Mouse (Mus musculus) lung, postnatal 36 days (tissue): ENCODE data around the gene Zfp84.
A peak's percentile ranks its signal among the peaks of the same experiment; 100 is the strongest.
"Not testable (repeated sequence)": the region's sequence is repeated elsewhere in the genome, so short reads cannot be mapped to it uniquely, and the experiment has no call there.

Source experiments
- DNase-seq: peaks from one replicate; pipeline ENCODE4 v3.0.0; 2022; ENCODE audit warnings: mixed read lengths

The Zfp84 gene

DNA sequence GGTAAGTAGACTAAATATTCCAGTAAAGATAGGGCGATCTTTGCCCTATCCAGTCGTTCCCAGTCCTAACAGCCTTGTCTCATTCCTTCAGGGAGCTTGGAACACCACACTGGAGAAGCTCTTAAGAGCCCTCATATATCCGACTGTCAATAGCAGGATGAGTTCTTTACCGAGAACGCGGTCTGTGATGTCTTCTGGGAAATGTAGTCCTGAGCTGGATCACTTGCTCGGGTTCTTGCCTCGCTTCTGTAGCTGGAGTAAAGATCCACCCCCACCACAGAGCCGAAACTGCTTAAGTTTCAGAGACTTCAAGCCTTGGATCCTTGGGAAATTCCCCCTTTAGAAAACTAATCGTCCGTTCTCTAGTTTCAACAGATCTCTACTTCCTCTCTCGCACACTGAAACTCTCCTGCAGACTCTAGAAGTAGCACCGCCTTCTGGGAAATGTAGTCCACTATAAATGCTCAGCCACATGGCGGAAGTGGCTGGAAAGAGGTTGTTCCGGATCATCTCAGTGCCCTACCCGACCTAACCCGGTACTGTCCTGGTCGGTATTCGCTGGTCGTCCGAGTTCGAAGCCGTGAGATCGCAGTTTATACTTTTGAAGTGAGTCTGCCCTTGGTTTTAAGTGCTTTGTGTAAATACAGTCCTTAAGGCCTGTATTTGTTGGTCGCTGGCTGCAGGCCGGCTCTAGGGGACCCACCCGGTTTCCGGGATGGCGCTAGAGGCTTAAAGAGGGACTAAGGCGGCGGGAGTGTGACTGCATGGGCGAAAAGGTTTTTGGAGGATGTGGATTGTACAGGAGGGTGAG, at the start of gene Zfp84:
Gene Zfp84, plus strand, starts transcription at position 463 of the 811 bp plus-strand sequence.
- peak; percentile 98 for DNase-seq

DNA sequence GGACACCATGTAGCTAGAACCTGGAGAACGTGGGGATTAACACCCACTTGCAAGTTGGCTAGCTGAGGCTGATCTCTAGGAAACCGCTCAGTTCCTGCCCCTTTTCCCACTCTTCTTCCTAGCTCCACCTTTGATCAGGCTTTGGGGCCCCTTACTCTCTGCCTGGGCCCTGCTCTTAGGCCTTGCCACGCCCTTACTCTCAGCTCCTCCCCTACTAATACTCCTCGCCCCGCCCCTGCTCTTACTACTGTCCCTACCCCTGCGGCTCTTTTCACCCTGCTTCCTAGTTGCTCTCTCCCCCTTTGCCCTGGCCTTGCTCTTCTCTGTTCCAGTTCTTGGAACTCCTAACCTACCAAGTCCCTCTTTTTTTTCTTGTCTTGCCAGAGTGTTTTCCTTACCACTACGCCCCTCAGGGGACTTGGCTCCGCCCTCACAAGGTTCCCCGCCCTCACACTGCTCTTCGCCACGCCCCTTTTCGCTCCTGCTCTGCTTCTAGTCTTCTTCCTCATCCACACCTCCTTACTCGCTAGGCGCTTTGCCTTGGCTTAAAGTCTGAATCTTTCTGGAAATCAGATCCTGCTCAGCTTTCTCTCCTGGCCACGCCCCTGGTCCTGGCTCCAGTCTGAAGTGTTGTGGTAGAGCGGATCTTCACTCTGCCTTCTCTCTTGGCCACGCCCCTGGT, 42.8 kb upstream of the Zfp84 start:
- DNase-seq: not testable (repeated sequence)

- not testable (repeated sequence) for DNase-seq
Measured at GRCm38 (mm10) chr7:29726860-29727259, 41.5 kb upstream of the Zfp84 start, which contains the start of gene Catsperg2. Gene Catsperg2 (minus strand): TSS chr7:29727032.

- DNase-seq: no peak
Measured at GRCm38 (mm10) chr7:29728055-29728454, 40.3 kb upstream of the Zfp84 start.

DNA sequence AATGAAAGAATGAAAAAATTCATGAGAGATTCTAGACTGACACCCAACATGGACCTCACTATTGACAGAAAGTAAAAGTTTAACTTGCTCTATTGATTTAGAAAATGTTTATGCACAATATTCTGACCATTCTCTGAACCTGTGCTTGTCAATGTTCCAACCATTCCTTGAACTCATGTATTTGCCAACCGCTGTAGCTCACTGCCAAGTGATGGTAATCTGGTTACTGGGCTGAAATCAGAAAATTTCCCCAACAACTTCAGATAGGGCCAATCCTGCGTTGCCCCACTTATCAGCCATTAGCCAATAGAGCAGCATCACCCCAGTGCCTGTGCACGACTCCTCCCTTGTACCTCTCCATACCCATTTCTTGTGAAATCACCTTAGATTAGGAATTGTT, 26.1 kb upstream of the Zfp84 start:
- no peak for DNase-seq

GRCm38 (mm10) chr7:29760476-29760875, 7.9 kb upstream of the Zfp84 start:
- DNase-seq: no peak

GRCm38 (mm10) chr7:29764702-29765101, 3.6 kb upstream of the Zfp84 start:
- no peak for DNase-seq

GRCm38 (mm10) chr7:29767058-29767686, 1.2 kb upstream of the Zfp84 start:
- DNase-seq: peak; percentile 91

GRCm38 (mm10) chr7:29768980-29769379, 628 bp downstream of the Zfp84 start:
- no peak for DNase-seq

- no peak for DNase-seq
Measured at GRCm38 (mm10) chr7:29773503-29773902, 5.2 kb downstream of the Zfp84 start.

GRCm38 (mm10) chr7:29774371-29774770, 6.0 kb downstream of the Zfp84 start:
- DNase-seq: no peak

DNA sequence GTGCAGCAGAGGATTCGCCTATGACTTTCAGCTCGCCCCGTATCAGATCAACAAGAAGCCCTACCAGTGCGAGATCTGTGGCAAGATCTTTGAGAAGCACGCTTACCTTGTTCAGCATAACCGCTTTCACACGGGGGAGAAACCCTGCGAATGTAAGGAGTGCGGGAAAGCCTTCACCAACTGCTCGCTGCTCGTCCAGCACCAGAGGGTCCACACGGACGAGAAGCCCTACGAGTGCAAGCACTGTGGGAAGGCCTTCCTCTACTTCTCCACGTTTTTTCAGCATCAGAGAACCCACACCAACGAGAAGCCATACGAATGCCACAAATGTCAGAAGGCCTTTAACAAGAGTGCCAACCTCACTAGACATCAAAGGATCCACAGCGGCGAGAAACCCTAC, 8.2 kb downstream of the Zfp84 start:
- no peak for DNase-seq

GRCm38 (mm10) chr7:29777372-29777771, 9.0 kb downstream of the Zfp84 start:
- DNase-seq: no peak

- peak; percentile 83 for DNase-seq
Measured at GRCm38 (mm10) chr7:29783871-29784551, 15.7 kb downstream of the Zfp84 start, which contains the start of gene Zfp30. Gene Zfp30 (plus strand): TSS chr7:29783998.

GRCm38 (mm10) chr7:29785023-29785422, 16.7 kb downstream of the Zfp84 start:
- no peak for DNase-seq

- DNase-seq: no peak
Measured at GRCm38 (mm10) chr7:29785888-29786287, 17.5 kb downstream of the Zfp84 start.

GRCm38 (mm10) chr7:29792906-29793305, 24.6 kb downstream of the Zfp84 start:
- no peak for DNase-seq

DNA sequence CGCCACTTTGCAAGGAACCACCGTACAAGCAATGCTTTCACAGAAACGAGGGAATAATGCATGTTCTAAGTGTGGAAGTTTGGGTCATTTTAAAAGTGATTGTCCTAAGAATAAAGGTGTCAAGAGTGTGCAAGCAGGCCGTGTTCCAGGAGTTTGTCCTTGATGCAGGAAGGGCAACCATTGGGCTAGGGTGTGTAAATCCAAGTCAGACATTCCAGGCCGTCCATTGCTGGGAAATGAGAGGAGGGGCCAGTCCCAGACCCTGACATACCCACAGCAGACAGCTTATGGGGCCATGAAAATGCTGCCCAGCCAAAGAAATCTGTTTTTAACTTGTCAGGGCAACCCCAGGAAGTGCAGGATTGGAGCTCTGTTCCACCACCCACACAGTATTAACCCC, 38.7 kb downstream of the Zfp84 start:
- no peak for DNase-seq

DNA sequence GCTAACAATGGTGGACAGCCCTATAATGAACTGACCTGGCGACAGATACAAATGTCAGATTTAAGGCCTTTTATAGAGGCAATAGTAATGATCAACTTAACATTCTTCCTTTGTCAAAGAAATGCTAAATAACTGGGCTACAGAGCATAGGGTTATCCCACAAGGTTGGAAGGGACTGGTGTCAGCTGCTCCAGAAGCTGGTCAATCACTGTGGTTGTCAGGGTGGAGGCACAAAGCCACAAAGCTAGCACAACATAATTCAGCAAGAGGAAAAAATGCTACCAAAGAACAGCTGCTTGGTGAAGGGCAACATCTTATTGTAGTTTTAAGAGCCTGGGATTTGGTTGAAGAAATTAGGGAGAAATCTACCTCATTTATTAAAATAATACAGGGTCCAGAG, 43.9 kb downstream of the Zfp84 start:
- no peak for DNase-seq

DNA sequence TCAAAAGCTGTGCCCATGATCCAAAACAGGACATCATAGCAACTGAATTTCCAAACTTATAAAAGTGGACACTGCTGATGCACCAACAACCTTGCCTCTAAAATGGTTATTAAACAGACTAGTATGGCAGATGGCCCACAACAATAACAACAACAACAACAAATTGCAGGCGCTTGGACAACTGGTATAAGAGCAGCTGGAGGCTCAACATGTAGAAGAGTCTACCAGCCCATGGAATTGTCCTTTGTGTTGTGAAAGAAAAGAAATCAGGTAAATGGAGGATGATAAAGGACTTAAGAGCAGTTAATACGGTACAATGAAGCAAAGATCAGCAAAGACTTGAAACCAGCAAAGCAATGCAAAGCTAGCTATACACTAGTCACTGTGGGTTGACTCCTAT, 46.0 kb downstream of the Zfp84 start:
- DNase-seq: no peak

GRCm38 (mm10) chr7:29815061-29815784, 46.9 kb downstream of the Zfp84 start:
- DNase-seq: no peak

- DNase-seq: peak; percentile 97
Measured at GRCm38 (mm10) chr7:29815910-29816429, 47.6 kb downstream of the Zfp84 start, which contains the start of gene Zfp790. Gene Zfp790 (plus strand): TSS chr7:29816114.
